Mouse (Mus musculus) bone marrow macrophage, adult 2 months (primary cell): ENCODE measurements around the gene Relch.

ENCODE experiments used
- CTCF ChIP-seq: IDR thresholded peaks from 2 replicates; pipeline ENCODE4 v1.5.1; 2012; ENCODE audit warnings: low read depth, mild to moderate bottlenecking, low read length, moderate library complexity
- POLR2A ChIP-seq: IDR thresholded peaks from 2 replicates; pipeline ENCODE4 v1.6.1; 2012; ENCODE audit warnings: mild to moderate bottlenecking, low read depth, low read length, borderline replicate concordance

DNA sequence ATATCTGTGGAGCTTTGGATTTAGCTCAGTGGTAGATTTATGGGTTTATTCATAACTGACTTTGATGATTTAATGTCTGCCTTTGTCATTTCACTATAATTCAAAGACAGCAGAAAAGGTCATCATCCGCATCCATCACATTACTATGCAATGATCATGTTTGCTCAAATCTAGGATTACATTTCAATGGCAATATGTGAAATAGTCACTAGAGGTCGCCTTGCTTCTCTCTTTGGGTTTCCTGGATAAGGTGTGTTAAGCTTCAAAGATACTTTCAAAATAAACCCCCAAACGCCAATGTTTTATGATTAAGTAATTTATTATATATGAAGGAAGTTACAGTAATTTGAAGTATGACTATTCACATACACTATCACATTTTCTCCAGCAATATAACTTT lies 3.6 kb upstream of the Relch start:
- no peak for TF ChIP-seq POLR2A
- TF ChIP-seq CTCF: no peak
